Mouse (Mus musculus) heart, embryonic 16.5 days (tissue): ENCODE data around the gene Il17f. TPM values are rescaled to one million over a fixed set of nuclear protein-coding genes. Genes with fewer than 3 reads are reported as not detected.

Experiments
- polyA plus RNA-seq: library from polyadenylated mRNA; unstranded; fragments of >200 nt; fragmentation: Nextera tagmentation; extraction: Ambion mirVana; gene quantifications from 2 replicates; pipeline ENCODE4 v1.2.1, GENCODE M21; 2015

The Il17f gene
- polyA plus RNA-seq, 1 experiment from 2014 or later = 0.41 TPM

Other genes with a start within 250 kb of the Il17f start
- 0.04 TPM in 1 of 2 replicates, not detected in the other for gene Pkhd1, start 172.6 kb downstream of the Il17f start, polyA plus RNA-seq
- not detected in 2 replicates for gene Il17a, start 59.7 kb downstream of the Il17f start, polyA plus RNA-seq
- gene Mcm3, start 29.7 kb upstream of the Il17f start, polyA plus RNA-seq = 84.3 and 91.8 TPM in 2 replicates
- gene Paqr8, start 100.0 kb upstream of the Il17f start, polyA plus RNA-seq = 2.0 and 2.5 TPM in 2 replicates
- gene Efhc1, start 161.0 kb upstream of the Il17f start, polyA plus RNA-seq = 1.9 and 3.0 TPM in 2 replicates